ENCODE assay signal across 32 mouse cellular contexts in the genomic region with DNA sequence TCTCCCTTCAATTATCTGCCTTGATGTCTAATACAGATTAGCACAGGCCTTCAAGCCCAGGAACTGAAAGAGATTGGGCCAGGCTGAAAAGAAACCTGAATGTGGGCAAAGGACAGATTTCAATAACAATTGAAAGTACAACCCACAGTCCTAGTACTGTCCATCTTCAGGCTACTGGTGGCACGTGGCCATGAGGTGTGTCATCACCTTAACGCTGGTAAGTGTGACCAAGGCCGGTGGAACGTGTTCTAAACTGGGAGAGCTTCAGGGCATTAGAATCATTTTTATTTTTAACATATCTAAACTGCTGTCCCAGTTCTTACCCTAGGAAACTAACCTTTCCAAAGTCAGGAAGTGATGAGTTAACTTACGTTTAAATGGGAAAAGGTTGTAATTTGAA.
"Had no signal": no experiment of that assay in that cellular context is flagged by ENCODE, and none has a peak within 500 bp of the region (broad histone marks: within the 10 kb centered on the region; RNA-seq: fewer than 3 reads in every experiment).

No protein-coding gene starts in this region.

- H3K9ac ChIP-seq: limb, embryonic 12.5 days; limb, embryonic 13.5 days; limb, embryonic 15.5 days; liver, embryonic 12.5 days; liver, embryonic 13.5 days; liver, embryonic 14.5 days; liver, embryonic 15.5 days; liver, postnatal 0 days; lung, embryonic 14.5 days; lung, embryonic 15.5 days; midbrain, embryonic 12.5 days; midbrain, embryonic 13.5 days; midbrain, embryonic 15.5 days; neural tube, embryonic 12.5 days had no signal

- H3K4me1 ChIP-seq: limb, embryonic 10.5 days; limb, embryonic 12.5 days; limb, embryonic 13.5 days; limb, embryonic 15.5 days; liver, embryonic 15.5 days; lung, embryonic 15.5 days; midbrain, embryonic 10.5 days; midbrain, embryonic 12.5 days; midbrain, embryonic 13.5 days; midbrain, embryonic 15.5 days; neural tube, embryonic 12.5 days had no signal

- H3K4me3 ChIP-seq: limb, embryonic 10.5 days; limb, embryonic 12.5 days; limb, embryonic 13.5 days; limb, embryonic 15.5 days; liver, embryonic 12.5 days; liver, embryonic 13.5 days; liver, embryonic 15.5 days; lung, embryonic 15.5 days; megakaryocyte, embryonic 14.5 days; midbrain, embryonic 10.5 days; midbrain, embryonic 12.5 days; midbrain, embryonic 13.5 days; midbrain, embryonic 15.5 days; myocyte; neural tube, embryonic 12.5 days had no signal

- H3K27me3 ChIP-seq: limb, embryonic 12.5 days; limb, embryonic 13.5 days; limb, embryonic 15.5 days; liver, embryonic 12.5 days; liver, embryonic 13.5 days; liver, embryonic 15.5 days; lung, embryonic 15.5 days; megakaryocyte, embryonic 14.5 days; midbrain, embryonic 12.5 days; midbrain, embryonic 13.5 days; midbrain, embryonic 15.5 days; neural tube, embryonic 12.5 days had no signal

- ATAC-seq: liver, embryonic 12.5 days; liver, postnatal 0 days; lung, postnatal 0 days; midbrain, embryonic 13.5 days; midbrain, embryonic 15.5 days; midbrain, embryonic 16.5 days had no signal

- H3K9me3 ChIP-seq: limb, embryonic 10.5 days; limb, embryonic 12.5 days; limb, embryonic 13.5 days; limb, embryonic 15.5 days; liver, embryonic 12.5 days; liver, embryonic 13.5 days; liver, embryonic 15.5 days; lung, embryonic 15.5 days; megakaryocyte, embryonic 14.5 days; midbrain, embryonic 10.5 days; midbrain, embryonic 12.5 days; midbrain, embryonic 13.5 days; midbrain, embryonic 15.5 days; neural tube, embryonic 12.5 days had no signal

- H3K4me2 ChIP-seq: limb, embryonic 12.5 days; limb, embryonic 13.5 days; limb, embryonic 15.5 days; liver, embryonic 11.5 days; liver, embryonic 12.5 days; liver, embryonic 13.5 days; liver, embryonic 15.5 days; lung, embryonic 14.5 days; lung, embryonic 15.5 days; midbrain, embryonic 11.5 days; midbrain, embryonic 12.5 days; midbrain, embryonic 13.5 days; midbrain, embryonic 15.5 days; neural tube, embryonic 12.5 days had no signal

- DNase-seq: left cerebral cortex, postnatal 4 days; liver; liver, embryonic 13.5 days; liver, postnatal 0 days; lung, adult 18-20 months; lung, adult 2 months; lung, embryonic 14.5 days; lung, postnatal 10 days; lung, postnatal 14 days; lung, postnatal 36 days; lung, postnatal 4 days; midbrain, embryonic 14.5 days had no signal

- H3K27ac ChIP-seq: limb, embryonic 10.5 days; limb, embryonic 12.5 days; limb, embryonic 13.5 days; limb, embryonic 15.5 days; liver, embryonic 12.5 days; liver, embryonic 13.5 days; liver, embryonic 14.5 days; liver, embryonic 15.5 days; lung, embryonic 15.5 days; macrophage; midbrain, embryonic 10.5 days; midbrain, embryonic 12.5 days; midbrain, embryonic 13.5 days; midbrain, embryonic 15.5 days; neural tube, embryonic 12.5 days had no signal
